8 mouse cellular contexts compared by ENCODE assay signal in the genomic region with DNA sequence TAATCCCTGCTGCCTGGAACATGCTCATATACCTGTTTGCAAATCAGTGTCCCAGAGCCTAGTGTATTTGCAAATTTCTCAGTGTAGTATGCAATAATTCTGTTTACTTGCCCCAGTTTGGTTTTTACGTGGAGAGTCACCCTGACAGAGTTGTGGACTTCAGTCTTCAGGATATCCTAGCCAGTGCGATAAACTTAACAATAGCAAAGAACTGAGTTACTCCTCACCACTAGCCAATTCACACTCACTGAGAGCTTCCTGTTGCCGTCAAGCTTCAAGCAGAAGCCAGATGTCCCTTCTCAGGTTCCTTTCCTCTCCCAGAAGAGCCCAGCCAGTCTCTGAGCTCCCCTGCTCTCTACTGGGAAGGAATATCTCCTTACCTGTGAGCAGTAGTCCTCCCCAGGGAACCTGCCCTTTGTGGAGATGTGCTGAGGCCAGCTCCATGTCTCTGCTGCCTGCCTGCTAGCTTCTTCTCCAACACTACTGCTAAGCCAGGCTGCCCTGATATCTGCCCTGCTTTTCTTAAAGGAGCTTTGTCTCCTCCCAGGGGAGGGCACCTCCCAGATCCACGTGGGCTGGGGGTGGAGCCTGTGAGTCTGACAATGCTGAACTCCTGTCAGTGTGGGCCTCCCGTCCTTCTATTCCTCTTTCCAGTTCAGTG. TPM values are rescaled to one million over a fixed set of nuclear protein-coding genes. Genes with fewer than 3 reads are reported as not detected.
DNase-seq lines count a peak whose midpoint lies in the region; ATAC-seq and TF ChIP-seq lines count a peak whose summit lies in the region.
"Not testable (repeated sequence)": the region's sequence is repeated elsewhere in the genome, so short reads cannot be mapped to it uniquely, and the experiment has no call there.

A gene (minus strand): TSS at position 513 of the 661 bp plus-strand sequence.

- ATAC-seq in limb, embryonic 12.5 days (ENCODE audit: insufficient number of reproducible peaks, insufficient read depth, low FRiP score, low TSS enrichment, low read depth): not testable (repeated sequence)

- DNase-seq in ZHBTc4 (ENCODE audit: low read depth, low spot score): peak; percentile 83
- DNase-seq in embryo, embryonic 11 days: peak; percentile 37
- peak; percentile 75 for DNase-seq in heart, adult 8-10 months (ENCODE audit: low spot score)
- DNase-seq in kidney, adult 11 months: peak; percentile 82
- peak; percentile 26 to 36 for DNase-seq in urinary bladder, adult 18-20 months (ENCODE audit: low spot score in 2 of 2)

- H3K27me3 ChIP-seq in limb, embryonic 12.5 days; small intestine, adult 2 months (ENCODE audit: control insufficient read depth, insufficient read depth, low read length): not testable (repeated sequence)

- TF ChIP-seq POLR2A in small intestine, adult 2 months (IDR thresholded peaks at IDR 0.05; ENCODE audit: low read depth, low read length): peak; percentile 89

- not testable (repeated sequence) for H3K9me3 ChIP-seq in limb, embryonic 12.5 days

- TF ChIP-seq CTCF in small intestine, adult 2 months (IDR thresholded peaks at IDR 0.05; ENCODE audit: extremely low read depth, insufficient read length, insufficient replicate concordance, low read depth, low read length): not testable (repeated sequence)

- not testable (repeated sequence) for H3K4me3 ChIP-seq in limb, embryonic 12.5 days (replicated peaks)
- peak within 1 kb of the TSS; percentile 20; the same call in 1 of the 2 replicates for H3K4me3 ChIP-seq in macrophage (ENCODE audit: inconsistent target)
- peak within 1 kb of the TSS; percentile 86 for H3K4me3 ChIP-seq in small intestine, adult 2 months (ENCODE audit: low read depth, low read length)

- H3K27ac ChIP-seq in limb, embryonic 12.5 days: 0 out of 2 replicates have a peak within 1 kb of the TSS, but pooled peaks have one; percentile 7
- peak within 1 kb of the TSS; percentile 39 for H3K27ac ChIP-seq in macrophage
- peak within 1 kb of the TSS; percentile 90 for H3K27ac ChIP-seq in small intestine, adult 2 months (ENCODE audit: insufficient read depth, low read depth, low read length)

- H3K4me1 ChIP-seq in limb, embryonic 12.5 days (replicated peaks); small intestine, adult 2 months (ENCODE audit: control insufficient read depth, insufficient read depth, insufficient read length, low read length): not testable (repeated sequence)

- not testable (repeated sequence) for H3K4me2 ChIP-seq in limb, embryonic 12.5 days

- not testable (repeated sequence) for H3K9ac ChIP-seq in limb, embryonic 12.5 days (replicated peaks)

- not testable (repeated sequence) for H3K36me3 ChIP-seq in limb, embryonic 12.5 days; macrophage (ENCODE audit: inconsistent target)
- peaks cover 22% of the 10 kb centered on the region for H3K36me3 ChIP-seq in small intestine, adult 2 months (ENCODE audit: control insufficient read depth, insufficient read depth, low read length)

- whole genome bisulfite sequencing in limb, embryonic 12.5 days: 22% methylated on average over 5 of the region's 5 CpGs
- 6% methylated on average over 5 of the region's 5 CpGs for whole genome bisulfite sequencing in macrophage (ENCODE audit: missing documents)
- WGBS in small intestine, adult 2 months: 4% methylated on average over 5 of the region's 5 CpGs

- H3K79me2 ChIP-seq in macrophage (ENCODE audit: inconsistent target): not testable (repeated sequence)

RNA-seq across cellular contexts. Expression of the gene that starts here (rescaled TPM):
- 10 to 100 TPM; 10.7 to 13.9 (median 12.5) TPM for total RNA-seq in heart, adult 8-10 months (2022)
- polyA plus RNA-seq in limb, embryonic 12.5 days (2016; fragmentation: Nextera tagmentation; extraction: Ambion mirVana): 0.79 TPM in 2 replicates
- total RNA-seq in macrophage (2018; cell fraction: chromatin; rRNA removed): 10 to 100 TPM in 2 of 26 experiments, 1 to 10 TPM in 22, under 1 TPM in 2; 0.74 to 13.9 (median 4.4) TPM
- total RNA-seq in macrophage (2018; cell fraction: cytosol; rRNA removed): 10 to 100 TPM in 11 of 26 experiments, 1 to 10 TPM in 15; 6.4 to 13.0 (median 9.7) TPM
- 10 to 100 TPM in 7 of 26 experiments, 1 to 10 TPM in 19; 2.0 to 19.3 (median 7.4) TPM for total RNA-seq in macrophage (2018; cell fraction: nucleus; rRNA removed)
- polyA plus RNA-seq in macrophage (2018): 5.5 to 15.5 TPM (median 10.5 TPM) in 3 replicates
- polyA plus RNA-seq in small intestine, adult 2 months (2012; rRNA removed): 133 and 320 TPM in 2 replicates

Comparison
In these comparisons a context has a peak if more than half of its experiments do, and no peak if none do; other contexts are left out.
1. DNase-seq: peak in every context shown above with its lines; median percentile 83 in ZHBTc4; 82 in kidney, adult 11 months; 75 in heart, adult 8-10 months; 37 in embryo, embryonic 11 days; 31 in urinary bladder, adult 18-20 months.
2. H3K27ac ChIP-seq: peak in every context shown above with its lines; median percentile 90 in small intestine, adult 2 months; 39 in macrophage; 7 in limb, embryonic 12.5 days.